ENCODE assay signal across 11 mouse cellular contexts in genomic region chr15:78520112-78520715, GRCm38 (mm10). TPM values are rescaled to one million over a fixed set of nuclear protein-coding genes. Genes with fewer than 3 reads are reported as not detected.
DNase-seq lines count a peak whose midpoint lies in the region; ATAC-seq lines count a peak whose summit lies in the region.
"Had no signal": no experiment of that assay in that cellular context is flagged by ENCODE, and none has a peak within 500 bp of the region (broad histone marks: within the 10 kb centered on the region; RNA-seq: fewer than 3 reads in every experiment).

No protein-coding gene starts in this region.

- no peak overlapping the region for H3K27ac ChIP-seq in liver, embryonic 16.5 days (ENCODE audit: low read length)
- peak overlapping the region; percentile 5; the same call in 1 of the 2 replicates for H3K27ac ChIP-seq in heart, embryonic 11.5 days (ENCODE audit: low read depth, low read length)

- WGBS in liver, embryonic 16.5 days (ENCODE audit: insufficient replicate concordance), result 32% methylated on average over 13 of the region's 13 CpGs
- WGBS in heart, embryonic 11.5 days (ENCODE audit: insufficient replicate concordance), result 62% methylated on average over 13 of the region's 13 CpGs

- DNase-seq in liver, result no peak
- peak; percentile 32 for DNase-seq in lung, postnatal 14 days
- no peak for DNase-seq in layer of hippocampus, adult 9-11 months
- no peak for DNase-seq in MN1 (ENCODE audit: low spot score)
- no peak for DNase-seq in spleen, adult 18-20 months
- DNase-seq: embryo, embryonic 11 days; thymus, postnatal 4 days had no signal

- ATAC-seq in liver, embryonic 16.5 days (ENCODE audit: low read depth), result peak; percentile 48
- peak; percentile 51 for ATAC-seq in common myeloid progenitor, adult 5-6 weeks (replicated peaks; ENCODE audit: low read depth, poor library complexity, severe bottlenecking)
- ATAC-seq in heart, embryonic 11.5 days (replicated peaks; ENCODE audit: insufficient number of reproducible peaks, low FRiP score, low TSS enrichment), result no peak

- H3K4me3 ChIP-seq in liver, embryonic 16.5 days (ENCODE audit: low read depth, low read length), result no peak overlapping the region
- no peak overlapping the region for H3K4me3 ChIP-seq in heart, embryonic 11.5 days (ENCODE audit: low read depth, low read length)

- no peaks in the 10 kb centered on the region for H3K27me3 ChIP-seq in liver, embryonic 16.5 days (ENCODE audit: control insufficient read depth, insufficient read depth, low read depth, low read length)
- peaks cover 4% of the 10 kb centered on the region; the same call in 1 of the 2 replicates for H3K27me3 ChIP-seq in heart, embryonic 11.5 days (ENCODE audit: control insufficient read depth, insufficient read depth, low read length)

- no peaks in the 10 kb centered on the region for H3K36me3 ChIP-seq in liver, embryonic 16.5 days (ENCODE audit: control insufficient read depth, insufficient read depth)
- no peaks in the 10 kb centered on the region for H3K36me3 ChIP-seq in heart, embryonic 11.5 days (ENCODE audit: control insufficient read depth, insufficient read depth, low read length)

- H3K4me2 ChIP-seq in liver, embryonic 16.5 days (ENCODE audit: low read depth, low read length), result no peak overlapping the region
- H3K4me2 ChIP-seq in heart, embryonic 11.5 days, result no peak overlapping the region

- no peaks in the 10 kb centered on the region for H3K4me1 ChIP-seq in liver, embryonic 16.5 days (ENCODE audit: control insufficient read depth, low read depth, low read length)
- peaks cover 5% of the 10 kb centered on the region; the same call in 1 of the 2 replicates for H3K4me1 ChIP-seq in heart, embryonic 11.5 days (ENCODE audit: control insufficient read depth, insufficient read depth, low read length)

- no peaks in the 10 kb centered on the region for H3K9me3 ChIP-seq in liver, embryonic 16.5 days (replicated peaks; ENCODE audit: control insufficient read depth, low read length)
- no peaks in the 10 kb centered on the region for H3K9me3 ChIP-seq in heart, embryonic 11.5 days (replicated peaks; ENCODE audit: control insufficient read depth, low read length)

- no peak overlapping the region for H3K9ac ChIP-seq in liver, embryonic 16.5 days (ENCODE audit: low read depth, low read length)
- no peak overlapping the region for H3K9ac ChIP-seq in heart, embryonic 11.5 days (ENCODE audit: low read depth, low read length)

RNA-seq across cellular contexts. Expression of gene C1qtnf6, which starts 11.0 kb away (rescaled TPM):
- 3.6 and 5.3 TPM in 2 replicates for polyA plus RNA-seq in liver, embryonic 16.5 days (2015; fragmentation: Nextera tagmentation; extraction: Ambion mirVana)
- 0.24 and 0.50 TPM in 2 replicates for total RNA-seq in common myeloid progenitor, adult 5-6 weeks (2017)
- 36.3 and 37.0 TPM in 2 replicates for polyA plus RNA-seq in heart, embryonic 11.5 days (2014; fragmentation: Nextera tagmentation; extraction: Ambion mirVana)

RNA-seq across cellular contexts. Expression of gene Sstr3, which starts 24.3 kb away (rescaled TPM):
- 0.02 TPM in 1 of 2 replicates, not detected in the other for polyA plus RNA-seq in liver, embryonic 16.5 days (2015; fragmentation: Nextera tagmentation; extraction: Ambion mirVana)
- not detected in 2 replicates for total RNA-seq in common myeloid progenitor, adult 5-6 weeks (2017)
- 0.04 and 0.38 TPM in 2 replicates for polyA plus RNA-seq in heart, embryonic 11.5 days (2014; fragmentation: Nextera tagmentation; extraction: Ambion mirVana)

RNA-seq across cellular contexts. Expression of gene Il2rb, which starts 25.1 kb away (rescaled TPM):
- polyA plus RNA-seq in liver, embryonic 16.5 days (2015; fragmentation: Nextera tagmentation; extraction: Ambion mirVana), result 0.63 and 1.1 TPM in 2 replicates
- total RNA-seq in common myeloid progenitor, adult 5-6 weeks (2017), result 0.19 and 1.9 TPM in 2 replicates
- not detected in 2 replicates for polyA plus RNA-seq in heart, embryonic 11.5 days (2014; fragmentation: Nextera tagmentation; extraction: Ambion mirVana)
- polyA plus RNA-seq: neural tube, embryonic 11.5 days had no signal

RNA-seq across cellular contexts. Expression of gene Tmprss6, which starts 51.8 kb away (rescaled TPM):
- 29.6 and 33.7 TPM in 2 replicates for polyA plus RNA-seq in liver, embryonic 16.5 days (2015; fragmentation: Nextera tagmentation; extraction: Ambion mirVana)
- total RNA-seq in common myeloid progenitor, adult 5-6 weeks (2017), result not detected in 2 replicates
- 0.64 TPM in 1 of 2 replicates, not detected in the other for polyA plus RNA-seq in heart, embryonic 11.5 days (2014; fragmentation: Nextera tagmentation; extraction: Ambion mirVana)
- polyA plus RNA-seq: neural tube, embryonic 11.5 days had no signal

RNA-seq across cellular contexts. Expression of gene Rac2, which starts 52.4 kb away (rescaled TPM):
- 108 and 121 TPM in 2 replicates for polyA plus RNA-seq in liver, embryonic 16.5 days (2015; fragmentation: Nextera tagmentation; extraction: Ambion mirVana)
- 104 and 252 TPM in 2 replicates for total RNA-seq in common myeloid progenitor, adult 5-6 weeks (2017)
- 3.4 and 9.2 TPM in 2 replicates for polyA plus RNA-seq in heart, embryonic 11.5 days (2014; fragmentation: Nextera tagmentation; extraction: Ambion mirVana)
